ENCODE assay signal across 29 mouse cellular contexts in the genomic region with DNA sequence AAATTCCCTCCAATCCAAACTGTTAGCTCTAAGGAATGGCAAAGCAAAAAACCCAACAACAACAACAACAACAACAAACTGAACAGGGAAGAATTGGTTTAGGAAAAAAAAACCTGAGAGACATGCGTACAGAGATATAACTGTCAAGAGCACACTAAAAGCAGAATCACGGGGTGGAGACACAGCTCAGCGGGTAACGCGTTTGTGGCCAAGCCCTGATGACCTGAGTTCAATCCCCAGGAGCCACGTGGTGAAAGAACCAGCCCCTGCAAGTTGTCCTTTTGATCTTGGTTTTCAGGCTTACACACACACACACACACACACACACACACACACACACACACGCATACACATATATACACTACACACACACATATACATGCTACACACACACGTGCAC. TPM values are rescaled to one million over a fixed set of nuclear protein-coding genes. Genes with fewer than 3 reads are reported as not detected.
DNase-seq lines count a peak whose midpoint lies in the region; ATAC-seq lines count a peak whose summit lies in the region.
"Had no signal": no experiment of that assay in that cellular context is flagged by ENCODE, and none has a peak within 500 bp of the region (broad histone marks: within the 10 kb centered on the region; RNA-seq: fewer than 3 reads in every experiment).

No protein-coding gene starts in this region.

- H3K4me2 ChIP-seq in liver, embryonic 12.5 days = peak overlapping the region; percentile 40; the same call in 1 of the 2 replicates
- no peak overlapping the region for H3K4me2 ChIP-seq in intestine, embryonic 16.5 days (ENCODE audit: low read depth, low read length)
- H3K4me2 ChIP-seq: heart, embryonic 15.5 days; midbrain, embryonic 12.5 days had no signal

- H3K4me3 ChIP-seq in liver, embryonic 12.5 days = no peak overlapping the region
- no peak overlapping the region for H3K4me3 ChIP-seq in intestine, embryonic 16.5 days (ENCODE audit: low read length)
- no peak overlapping the region for H3K4me3 ChIP-seq in forebrain, embryonic 10.5 days
- H3K4me3 ChIP-seq: heart, adult 2 months; heart, embryonic 15.5 days; limb, embryonic 13.5 days; midbrain, embryonic 12.5 days had no signal

- H3K9me3 ChIP-seq in liver, embryonic 12.5 days (replicated peaks) = no peaks in the 10 kb centered on the region
- no peaks in the 10 kb centered on the region for H3K9me3 ChIP-seq in intestine, embryonic 16.5 days (ENCODE audit: control insufficient read depth, low read length)
- H3K9me3 ChIP-seq in forebrain, embryonic 10.5 days = no peaks in the 10 kb centered on the region
- H3K9me3 ChIP-seq: heart, embryonic 15.5 days; limb, embryonic 13.5 days; midbrain, embryonic 12.5 days had no signal

- WGBS in liver, embryonic 12.5 days (ENCODE audit: insufficient replicate concordance) = 72% methylated on average over 8 of the region's 8 CpGs
- WGBS in intestine, embryonic 16.5 days = 69% methylated on average over 8 of the region's 8 CpGs
- WGBS in forebrain, embryonic 10.5 days = 92% methylated on average over 8 of the region's 8 CpGs

- ATAC-seq in CD4-positive, CD25-positive, alpha-beta regulatory T cell, adult 4 months = no peak
- ATAC-seq in erythroblast, adult 5-6 weeks (replicated peaks; ENCODE audit: low FRiP score, poor library complexity, severe bottlenecking) = peak; percentile 70
- ATAC-seq in liver, embryonic 12.5 days = peak; percentile 40; the same call in 1 of the 2 replicates
- ATAC-seq in intestine, embryonic 16.5 days = no peak
- ATAC-seq: hindbrain, embryonic 16.5 days; lung, postnatal 0 days had no signal

- peaks cover 93% of the 10 kb centered on the region for H3K4me1 ChIP-seq in liver, embryonic 12.5 days
- peaks cover 20% of the 10 kb centered on the region for H3K4me1 ChIP-seq in intestine, embryonic 16.5 days (ENCODE audit: control insufficient read depth, insufficient read depth, low read length)
- peaks cover 5% of the 10 kb centered on the region; the same call in 1 of the 2 replicates for H3K4me1 ChIP-seq in forebrain, embryonic 10.5 days

- peak overlapping the region; percentile 42 for H3K27ac ChIP-seq in liver, embryonic 12.5 days
- no peak overlapping the region for H3K27ac ChIP-seq in intestine, embryonic 16.5 days (ENCODE audit: low read length)
- no peak overlapping the region for H3K27ac ChIP-seq in forebrain, embryonic 10.5 days
- H3K27ac ChIP-seq: heart, adult 2 months; heart, embryonic 15.5 days; limb, embryonic 13.5 days; midbrain, embryonic 12.5 days had no signal

- H3K36me3 ChIP-seq in liver, embryonic 12.5 days = no peaks in the 10 kb centered on the region
- H3K36me3 ChIP-seq in splenic B cell, adult 2 months (ENCODE audit: control insufficient read depth, insufficient read depth, low read length, poor library complexity, severe bottlenecking) = no peaks in the 10 kb centered on the region
- H3K36me3 ChIP-seq in intestine, embryonic 16.5 days (ENCODE audit: control insufficient read depth, insufficient read depth, low read length) = no peaks in the 10 kb centered on the region
- H3K36me3 ChIP-seq in forebrain, embryonic 10.5 days (replicated peaks) = no peaks in the 10 kb centered on the region
- H3K36me3 ChIP-seq: heart, embryonic 15.5 days; limb, embryonic 13.5 days; midbrain, embryonic 12.5 days had no signal

- H3K27me3 ChIP-seq in liver, embryonic 12.5 days (replicated peaks) = no peaks in the 10 kb centered on the region
- H3K27me3 ChIP-seq in splenic B cell, adult 2 months (ENCODE audit: control insufficient read depth, insufficient read depth, low read length, poor library complexity, severe bottlenecking) = no peaks in the 10 kb centered on the region
- H3K27me3 ChIP-seq in intestine, embryonic 16.5 days (replicated peaks; ENCODE audit: control insufficient read depth, insufficient read depth, low read length) = no peaks in the 10 kb centered on the region
- H3K27me3 ChIP-seq in forebrain, embryonic 10.5 days (ENCODE audit: poor library complexity, severe bottlenecking) = no peaks in the 10 kb centered on the region
- H3K27me3 ChIP-seq: heart, embryonic 15.5 days; midbrain, embryonic 12.5 days had no signal

- H3K9ac ChIP-seq in liver, embryonic 12.5 days = no peak overlapping the region
- no peak overlapping the region for H3K9ac ChIP-seq in intestine, embryonic 16.5 days (ENCODE audit: low read depth, low read length)
- H3K9ac ChIP-seq: heart, embryonic 15.5 days; limb, embryonic 13.5 days; midbrain, embryonic 12.5 days had no signal

- DNase-seq in CD4-positive, CD25-positive, alpha-beta regulatory T cell, adult 2 months (ENCODE audit: low read depth, low spot score) = peak; percentile 51
- DNase-seq in splenic B cell, adult 2 months (ENCODE audit: low read depth, low spot score) = peak; percentile 64
- no peak for DNase-seq in embryo, embryonic 9.5 days (ENCODE audit: extremely low spot score)
- DNase-seq in forebrain, embryonic 10.5 days (ENCODE audit: extremely low spot score, low spot score) = no peak
- DNase-seq: adrenal gland, adult 8-10 months; cerebellum, adult 9-10 months; gastrocnemius, postnatal 10 days; heart, adult 2 months; heart, postnatal 4 days; kidney, adult 11 months; kidney, postnatal 10 days; right cerebral cortex, postnatal 14 days; spleen, adult 18-20 months had no signal

RNA-seq across cellular contexts. Expression of gene Stat5b, which starts 31.5 kb away (rescaled TPM):
- polyA plus RNA-seq in CD4-positive, CD25-positive, alpha-beta regulatory T cell, adult 4 months (2017; shearing (Covaris generic)) = 10 to 100 TPM; 39.3 to 53.2 TPM
- 6.9 and 14.8 TPM in 2 replicates for total RNA-seq in erythroblast, adult 5-6 weeks (2015; ENCODE audit: low replicate concordance)
- 6.7 and 10.3 TPM in 2 replicates for total RNA-seq in erythroblast, adult 5-6 weeks (2017; ENCODE audit: low replicate concordance)
- 31.6 and 33.7 TPM in 2 replicates for polyA plus RNA-seq in liver, embryonic 12.5 days (2016; fragmentation: Nextera tagmentation; extraction: Ambion mirVana)
- polyA plus RNA-seq in intestine, embryonic 16.5 days (2015; fragmentation: Nextera tagmentation; extraction: Ambion mirVana) = 20.5 and 22.8 TPM in 2 replicates
- polyA plus RNA-seq in forebrain, embryonic 10.5 days (2016; fragmentation: Nextera tagmentation; extraction: Ambion mirVana) = 14.9 and 16.2 TPM in 2 replicates

RNA-seq across cellular contexts. Expression of gene Stat5a, which starts 40.1 kb away (rescaled TPM):
- 10 to 100 TPM; 37.9 to 52.4 TPM for polyA plus RNA-seq in CD4-positive, CD25-positive, alpha-beta regulatory T cell, adult 4 months (2017; shearing (Covaris generic))
- 4.8 and 7.3 TPM in 2 replicates for total RNA-seq in erythroblast, adult 5-6 weeks (2015; ENCODE audit: low replicate concordance)
- 5.7 and 6.5 TPM in 2 replicates for total RNA-seq in erythroblast, adult 5-6 weeks (2017; ENCODE audit: low replicate concordance)
- 16.0 and 17.7 TPM in 2 replicates for polyA plus RNA-seq in liver, embryonic 12.5 days (2016; fragmentation: Nextera tagmentation; extraction: Ambion mirVana)
- polyA plus RNA-seq in intestine, embryonic 16.5 days (2015; fragmentation: Nextera tagmentation; extraction: Ambion mirVana) = 5.8 and 6.2 TPM in 2 replicates
- polyA plus RNA-seq in forebrain, embryonic 10.5 days (2016; fragmentation: Nextera tagmentation; extraction: Ambion mirVana) = 1.7 TPM in 2 replicates

RNA-seq across cellular contexts. Expression of gene Ghdc, which starts 48.3 kb away (rescaled TPM):
- polyA plus RNA-seq in CD4-positive, CD25-positive, alpha-beta regulatory T cell, adult 4 months (2017; shearing (Covaris generic)) = 1 to 10 TPM; 2.7 to 3.1 TPM
- total RNA-seq in erythroblast, adult 5-6 weeks (2015; ENCODE audit: low replicate concordance) = 1.5 and 1.7 TPM in 2 replicates
- 1.4 and 2.3 TPM in 2 replicates for total RNA-seq in erythroblast, adult 5-6 weeks (2017; ENCODE audit: low replicate concordance)
- polyA plus RNA-seq in liver, embryonic 12.5 days (2016; fragmentation: Nextera tagmentation; extraction: Ambion mirVana) = 2.1 and 2.4 TPM in 2 replicates
- polyA plus RNA-seq in intestine, embryonic 16.5 days (2015; fragmentation: Nextera tagmentation; extraction: Ambion mirVana) = 6.5 and 6.7 TPM in 2 replicates
- 2.8 and 3.0 TPM in 2 replicates for polyA plus RNA-seq in forebrain, embryonic 10.5 days (2016; fragmentation: Nextera tagmentation; extraction: Ambion mirVana)

RNA-seq across cellular contexts. Expression of gene Hcrt, which starts 56.3 kb away (rescaled TPM):
- polyA plus RNA-seq in CD4-positive, CD25-positive, alpha-beta regulatory T cell, adult 4 months (2017; shearing (Covaris generic)) = not detected
- not detected in 2 replicates for total RNA-seq in erythroblast, adult 5-6 weeks (2015; ENCODE audit: low replicate concordance)
- not detected in 2 replicates for total RNA-seq in erythroblast, adult 5-6 weeks (2017; ENCODE audit: low replicate concordance)
- polyA plus RNA-seq in liver, embryonic 12.5 days (2016; fragmentation: Nextera tagmentation; extraction: Ambion mirVana) = not detected in 2 replicates
- polyA plus RNA-seq in intestine, embryonic 16.5 days (2015; fragmentation: Nextera tagmentation; extraction: Ambion mirVana) = not detected in 2 replicates
- not detected in 2 replicates for polyA plus RNA-seq in forebrain, embryonic 10.5 days (2016; fragmentation: Nextera tagmentation; extraction: Ambion mirVana)
- total RNA-seq: adrenal gland, adult 8-10 months; common myeloid progenitor, adult 5-6 weeks; gastrocnemius, postnatal 10 days; heart, adult 2 months; heart, postnatal 4 days; layer of hippocampus, adult 18-20 months; layer of hippocampus, postnatal 25 days; left cerebral cortex, postnatal 14 days; megakaryocyte progenitor cell, adult 5-6 weeks had no signal
- polyA plus RNA-seq: embryonic facial prominence, embryonic 11.5 days; heart, adult 2 months; heart, embryonic 15.5 days; limb, embryonic 13.5 days; lung, postnatal 0 days; midbrain, embryonic 12.5 days; stomach, embryonic 14.5 days had no signal

RNA-seq across cellular contexts. Expression of gene Kcnh4, which starts 59.3 kb away (rescaled TPM):
- not detected for polyA plus RNA-seq in CD4-positive, CD25-positive, alpha-beta regulatory T cell, adult 4 months (2017; shearing (Covaris generic))
- total RNA-seq in erythroblast, adult 5-6 weeks (2015; ENCODE audit: low replicate concordance) = not detected in 2 replicates
- total RNA-seq in erythroblast, adult 5-6 weeks (2017; ENCODE audit: low replicate concordance) = not detected in 2 replicates
- not detected in 2 replicates for polyA plus RNA-seq in liver, embryonic 12.5 days (2016; fragmentation: Nextera tagmentation; extraction: Ambion mirVana)
- polyA plus RNA-seq in intestine, embryonic 16.5 days (2015; fragmentation: Nextera tagmentation; extraction: Ambion mirVana) = 0.12 and 0.15 TPM in 2 replicates
- polyA plus RNA-seq in forebrain, embryonic 10.5 days (2016; fragmentation: Nextera tagmentation; extraction: Ambion mirVana) = 0.62 and 0.78 TPM in 2 replicates
- total RNA-seq: common myeloid progenitor, adult 5-6 weeks; gastrocnemius, postnatal 10 days; heart, adult 2 months; heart, postnatal 4 days; megakaryocyte progenitor cell, adult 5-6 weeks had no signal
- polyA plus RNA-seq: heart, embryonic 15.5 days; limb, embryonic 13.5 days; lung, postnatal 0 days had no signal

Comparison
In these comparisons a context has a peak if more than half of its experiments do, and no peak if none do; other contexts are left out.
1. DNase-seq: peak in CD4-positive, CD25-positive, alpha-beta regulatory T cell, adult 2 months (single experiment) and splenic B cell, adult 2 months (single experiment); none in embryo, embryonic 9.5 days (single experiment) and forebrain, embryonic 10.5 days (single experiment).
2. ATAC-seq: peak in erythroblast, adult 5-6 weeks (single experiment) and liver, embryonic 12.5 days (single experiment); none in CD4-positive, CD25-positive, alpha-beta regulatory T cell, adult 4 months (single experiment) and intestine, embryonic 16.5 days (single experiment).